Mouse (Mus musculus): ENCODE measurements at regions not wholly inside any gene's neighbourhood (a gene's known extent, or its start where the extent isn't known, plus 50 kb on each side); places are given as distances from the start of the nearest gene placed in this dataset.

GRCm38 (mm10) chr6:117408971-117409783 lies 240.8 kb downstream of the Cxcl12 start:
- ATAC-seq (ENCODE audit: insufficient number of reproducible peaks, low FRiP score, low TSS enrichment), result no peak

- no peak for ATAC-seq (ENCODE audit: insufficient number of reproducible peaks, low FRiP score, low TSS enrichment)
Observed at GRCm38 (mm10) chr6:117414926-117415325, 246.6 kb downstream of the Cxcl12 start.

- no peak for ATAC-seq (ENCODE audit: insufficient number of reproducible peaks, low FRiP score, low TSS enrichment)
Observed at GRCm38 (mm10) chr6:117415901-117416300, 247.6 kb downstream of the Cxcl12 start.

GRCm38 (mm10) chr6:117416461-117416860 lies 248.1 kb downstream of the Cxcl12 start:
- ATAC-seq (ENCODE audit: insufficient number of reproducible peaks, low FRiP score, low TSS enrichment), result no peak

- no peak for ATAC-seq (ENCODE audit: insufficient number of reproducible peaks, low FRiP score, low TSS enrichment)
Observed at GRCm38 (mm10) chr6:117422846-117423573, 254.7 kb downstream of the Cxcl12 start.

GRCm38 (mm10) chr6:117426363-117426762 lies 258.0 kb downstream of the Cxcl12 start:
- no peak for ATAC-seq (ENCODE audit: insufficient number of reproducible peaks, low FRiP score, low TSS enrichment)

- ATAC-seq (ENCODE audit: insufficient number of reproducible peaks, low FRiP score, low TSS enrichment), result no peak
Observed at GRCm38 (mm10) chr6:117427351-117428142, 259.2 kb downstream of the Cxcl12 start.

GRCm38 (mm10) chr6:117428441-117428840 lies 260.1 kb downstream of the Cxcl12 start:
- ATAC-seq (ENCODE audit: insufficient number of reproducible peaks, low FRiP score, low TSS enrichment), result no peak

GRCm38 (mm10) chr6:117430876-117431781 lies 262.8 kb downstream of the Cxcl12 start:
- no peak for ATAC-seq (ENCODE audit: insufficient number of reproducible peaks, low FRiP score, low TSS enrichment)

GRCm38 (mm10) chr6:117436851-117437250 lies 268.5 kb downstream of the Cxcl12 start:
- ATAC-seq (ENCODE audit: insufficient number of reproducible peaks, low FRiP score, low TSS enrichment), result no peak

GRCm38 (mm10) chr6:117437411-117438101 lies 269.2 kb downstream of the Cxcl12 start:
- no peak for ATAC-seq (ENCODE audit: insufficient number of reproducible peaks, low FRiP score, low TSS enrichment)

GRCm38 (mm10) chr6:117448652-117449051 lies 280.3 kb downstream of the Cxcl12 start:
- no peak for ATAC-seq (ENCODE audit: insufficient number of reproducible peaks, low FRiP score, low TSS enrichment)

GRCm38 (mm10) chr6:117451001-117451400 lies 282.7 kb downstream of the Cxcl12 start:
- no peak for ATAC-seq (ENCODE audit: insufficient number of reproducible peaks, low FRiP score, low TSS enrichment)

GRCm38 (mm10) chr6:117460193-117460592 lies 291.9 kb downstream of the Cxcl12 start:
- ATAC-seq (ENCODE audit: insufficient number of reproducible peaks, low FRiP score, low TSS enrichment), result no peak

- ATAC-seq (ENCODE audit: insufficient number of reproducible peaks, low FRiP score, low TSS enrichment), result no peak
Observed at GRCm38 (mm10) chr6:117465165-117465564, 296.8 kb downstream of the Cxcl12 start.

GRCm38 (mm10) chr6:117465606-117466174 lies 297.4 kb downstream of the Cxcl12 start:
- no peak for ATAC-seq (ENCODE audit: insufficient number of reproducible peaks, low FRiP score, low TSS enrichment)

- ATAC-seq (ENCODE audit: insufficient number of reproducible peaks, low FRiP score, low TSS enrichment), result no peak
Observed at GRCm38 (mm10) chr6:117479376-117479775, 311.0 kb downstream of the Cxcl12 start.

- no peak for ATAC-seq (ENCODE audit: insufficient number of reproducible peaks, low FRiP score, low TSS enrichment)
Observed at GRCm38 (mm10) chr6:117480396-117480795, 312.1 kb downstream of the Cxcl12 start.

GRCm38 (mm10) chr6:117489161-117489560 lies 320.8 kb downstream of the Cxcl12 start:
- ATAC-seq (ENCODE audit: insufficient number of reproducible peaks, low FRiP score, low TSS enrichment), result no peak

All from cerebellum, adult (tissue).